Mouse (Mus musculus) forebrain, embryonic 12.5 days (tissue): Measurements from ENCODE around the gene Mecom. TPM values are rescaled to one million over a fixed set of nuclear protein-coding genes. Genes with fewer than 3 reads are reported as not detected.
"Not testable (repeated sequence)": the region's sequence is repeated elsewhere in the genome, so short reads cannot be mapped to it uniquely, and the experiment has no call there.

Experiments used
- ATAC-seq: fragments of 200-750 bp; cut with Nextera tagmentation; 2 replicates; pipeline ENCODE4 v1.8.0; 2017; ENCODE audit warnings: moderate TSS enrichment; ENCODE audit not compliant: low FRiP score
- H3K27ac ChIP-seq: fragments of 300-500 bp; sonication (generic); 2 replicates; pipeline ENCODE4 v1.5.1; 2016; ENCODE audit warnings: mild to moderate bottlenecking
- H3K27me3 ChIP-seq: fragments of 300-500 bp; sonication (generic); 2 replicates; pipeline ENCODE4 v1.6.1; 2016; ENCODE audit warnings: mild to moderate bottlenecking
- H3K36me3 ChIP-seq: fragments of 300-500 bp; sonication (generic); replicated peaks from 2 replicates; pipeline ENCODE4 v1.6.1; 2016; ENCODE audit warnings: mild to moderate bottlenecking
- H3K4me1 ChIP-seq: fragments of 300-500 bp; sonication (generic); 2 replicates; pipeline ENCODE4 v1.6.1; 2016
- H3K4me2 ChIP-seq: fragments of 300-500 bp; sonication (generic); 2 replicates; pipeline ENCODE4 v1.6.1; 2016; ENCODE audit warnings: mild to moderate bottlenecking, moderate library complexity
- H3K4me3 ChIP-seq: fragments of 300-500 bp; sonication (generic); replicated peaks from 2 replicates; pipeline ENCODE4 v1.5.1; 2016; ENCODE audit warnings: mild to moderate bottlenecking
- H3K9ac ChIP-seq: fragments of 300-500 bp; sonication (generic); 2 replicates; pipeline ENCODE4 v1.6.1; 2016; ENCODE audit warnings: mild to moderate bottlenecking
- H3K9me3 ChIP-seq: fragments of 300-500 bp; sonication (generic); 2 replicates; pipeline ENCODE4 v1.6.1; 2016
- WGBS: fragments of 180-500 bp; shearing (Covaris S2); methylation state at CpG from one replicate; pipeline ENCODE4 v1.1.7; 2016; 5-methylcytosine and 5-hydroxymethylcytosine counted together
- polyA plus RNA-seq: library from polyadenylated mRNA; unstranded; fragments of >200 nt; fragmentation: Nextera tagmentation; extraction: Ambion mirVana; gene quantifications from 2 replicates; pipeline ENCODE4 v1.2.1, GENCODE M21; 2016

The Mecom gene
- polyA plus RNA-seq, 1 experiment from 2014 or later: 12.2 TPM

- H3K27ac ChIP-seq: no peak overlapping the region
- H3K36me3 ChIP-seq: no peaks in the 10 kb centered on the region
- H3K9ac ChIP-seq: no peak overlapping the region
- 91% methylated on average over 1 of the region's 1 CpGs for WGBS
- ATAC-seq: no peak
- H3K4me1 ChIP-seq: peaks cover 8% of the 10 kb centered on the region; the same call in 1 of the 2 replicates
- no peaks in the 10 kb centered on the region for H3K27me3 ChIP-seq
- no peaks in the 10 kb centered on the region for H3K9me3 ChIP-seq
- no peak overlapping the region for H3K4me2 ChIP-seq
- H3K4me3 ChIP-seq: no peak overlapping the region
These were observed 99.2 kb downstream of the Mecom start for GRCm38 (mm10) chr3:30448624-30449023.

- Histone ChIP-seq H3K9ac (no peak overlapping the region), H3K4me2 (no peak overlapping the region), H3K36me3 (no peaks in the 10 kb centered on the region), H3K27me3 (no peaks in the 10 kb centered on the region), H3K9me3 (no peaks in the 10 kb centered on the region), H3K4me1 (no peaks in the 10 kb centered on the region), H3K4me3 (no peak overlapping the region), H3K27ac (no peak overlapping the region)
- ATAC-seq: no peak
- 95% methylated on average over 6 of the region's 6 CpGs for WGBS
These were observed 101.8 kb downstream of the Mecom start for GRCm38 (mm10) chr3:30445970-30446442.

GRCm38 (mm10) chr3:30445247-30445969 is 102.4 kb downstream of the Mecom start:
- Histone ChIP-seq H3K36me3 (no peaks in the 10 kb centered on the region), H3K4me1 (no peaks in the 10 kb centered on the region), H3K4me3 (no peak overlapping the region), H3K27me3 (no peaks in the 10 kb centered on the region), H3K9ac (no peak overlapping the region), H3K27ac (no peak overlapping the region), H3K4me2 (no peak overlapping the region), H3K9me3 (no peaks in the 10 kb centered on the region)
- no peak for ATAC-seq
- WGBS: 96% methylated on average over 4 of the region's 4 CpGs

GRCm38 (mm10) chr3:30441646-30442045 is 106.2 kb downstream of the Mecom start:
- Histone ChIP-seq H3K27me3 (no peaks in the 10 kb centered on the region), H3K9ac (no peak overlapping the region), H3K36me3 (no peaks in the 10 kb centered on the region), H3K9me3 (no peaks in the 10 kb centered on the region), H3K4me1 (peaks cover 3% of the 10 kb centered on the region; the same call in 1 of the 2 replicates), H3K4me2 (no peak overlapping the region), H3K4me3 (no peak overlapping the region), H3K27ac (no peak overlapping the region)
- no peak for ATAC-seq

GRCm38 (mm10) chr3:30438007-30438406 is 109.8 kb downstream of the Mecom start:
- Histone ChIP-seq H3K27ac (no peak overlapping the region), H3K4me1 (peaks cover 10% of the 10 kb centered on the region), H3K9ac (no peak overlapping the region), H3K27me3 (no peaks in the 10 kb centered on the region), H3K4me2 (no peak overlapping the region), H3K9me3 (no peaks in the 10 kb centered on the region), H3K4me3 (no peak overlapping the region), H3K36me3 (no peaks in the 10 kb centered on the region)
- ATAC-seq: no peak
- WGBS: 57% methylated on average over 7 of the region's 7 CpGs

GRCm38 (mm10) chr3:30436561-30436960 is 111.2 kb downstream of the Mecom start:
- H3K27me3 ChIP-seq: no peaks in the 10 kb centered on the region
- 62% methylated on average over 6 of the region's 6 CpGs for WGBS
- peaks cover 10% of the 10 kb centered on the region for H3K4me1 ChIP-seq
- H3K4me3 ChIP-seq: no peak overlapping the region
- no peak for ATAC-seq
- no peaks in the 10 kb centered on the region for H3K36me3 ChIP-seq
- no peak overlapping the region for H3K4me2 ChIP-seq
- H3K9me3 ChIP-seq: no peaks in the 10 kb centered on the region
- H3K9ac ChIP-seq: no peak overlapping the region
- H3K27ac ChIP-seq: no peak overlapping the region

GRCm38 (mm10) chr3:30436131-30436530 is 111.7 kb downstream of the Mecom start:
- no peaks in the 10 kb centered on the region for H3K36me3 ChIP-seq

GRCm38 (mm10) chr3:30428877-30429276 is 118.9 kb downstream of the Mecom start:
- H3K27ac ChIP-seq: no peak overlapping the region
- no peaks in the 10 kb centered on the region for H3K27me3 ChIP-seq
- H3K9me3 ChIP-seq: no peaks in the 10 kb centered on the region
- 85% methylated on average over 5 of the region's 5 CpGs for WGBS
- no peak overlapping the region for H3K4me3 ChIP-seq
- no peak overlapping the region for H3K4me2 ChIP-seq
- ATAC-seq: no peak
- no peaks in the 10 kb centered on the region for H3K36me3 ChIP-seq
- no peaks in the 10 kb centered on the region for H3K4me1 ChIP-seq
- H3K9ac ChIP-seq: no peak overlapping the region

More at GRCm38 (mm10) chr3:30436131-30436530, 111.7 kb downstream of the Mecom start:
- Histone ChIP-seq H3K9me3 (no peaks in the 10 kb centered on the region), H3K9ac (no peak overlapping the region), H3K27me3 (no peaks in the 10 kb centered on the region), H3K27ac (no peak overlapping the region), H3K4me2 (no peak overlapping the region), H3K4me3 (no peak overlapping the region), H3K4me1 (peaks cover 10% of the 10 kb centered on the region)
- ATAC-seq: no peak
- WGBS: 27% methylated on average over 9 of the region's 9 CpGs

GRCm38 (mm10) chr3:30424036-30424435 is 123.8 kb downstream of the Mecom start:
- H3K9ac ChIP-seq: no peak overlapping the region
- H3K9me3 ChIP-seq: no peaks in the 10 kb centered on the region
- no peaks in the 10 kb centered on the region for H3K27me3 ChIP-seq
- H3K4me3 ChIP-seq: no peak overlapping the region
- no peak overlapping the region for H3K27ac ChIP-seq
- ATAC-seq: no peak
- no peak overlapping the region for H3K4me2 ChIP-seq
- WGBS: 86% methylated on average over 5 of the region's 5 CpGs
- H3K36me3 ChIP-seq: no peaks in the 10 kb centered on the region
- H3K4me1 ChIP-seq: peaks cover 12% of the 10 kb centered on the region

- not testable (repeated sequence) for H3K9ac ChIP-seq, H3K4me2 ChIP-seq, H3K36me3 ChIP-seq, H3K27ac ChIP-seq, H3K9me3 ChIP-seq, H3K4me3 ChIP-seq, ATAC-seq, H3K27me3 ChIP-seq
- 95% methylated on average over 4 of the region's 4 CpGs for WGBS
- peaks cover 33% of the 10 kb centered on the region for H3K4me1 ChIP-seq
These were observed 125.9 kb downstream of the Mecom start for GRCm38 (mm10) chr3:30421948-30422347.

GRCm38 (mm10) chr3:30420899-30421298 is 126.9 kb downstream of the Mecom start:
- H3K4me3 ChIP-seq: no peak overlapping the region

GRCm38 (mm10) chr3:30414173-30414572 is 133.6 kb downstream of the Mecom start:
- no peak for ATAC-seq
- peaks cover 5% of the 10 kb centered on the region; the same call in 1 of the 2 replicates for H3K27me3 ChIP-seq
- no peak overlapping the region for H3K9ac ChIP-seq
- H3K9me3 ChIP-seq: no peaks in the 10 kb centered on the region
- no peak overlapping the region for H3K27ac ChIP-seq
- H3K4me1 ChIP-seq: peaks cover 69% of the 10 kb centered on the region
- no peak overlapping the region for H3K4me2 ChIP-seq
- no peak overlapping the region for H3K4me3 ChIP-seq
- no peaks in the 10 kb centered on the region for H3K36me3 ChIP-seq
- WGBS: 95% methylated on average over 6 of the region's 6 CpGs

More at GRCm38 (mm10) chr3:30420899-30421298, 126.9 kb downstream of the Mecom start:
- Histone ChIP-seq H3K36me3 (no peaks in the 10 kb centered on the region), H3K4me2 (no peak overlapping the region), H3K27ac (no peak overlapping the region), H3K9me3 (no peaks in the 10 kb centered on the region), H3K27me3 (no peaks in the 10 kb centered on the region), H3K4me1 (peaks cover 43% of the 10 kb centered on the region), H3K9ac (no peak overlapping the region)
- WGBS: 50% methylated on average over 5 of the region's 5 CpGs
- no peak for ATAC-seq

- H3K9me3 ChIP-seq: no peaks in the 10 kb centered on the region
- no peaks in the 10 kb centered on the region for H3K36me3 ChIP-seq
- 20% methylated on average over 4 of the region's 4 CpGs for WGBS
- no peak overlapping the region for H3K9ac ChIP-seq
- ATAC-seq: no peak
- no peak overlapping the region for H3K4me2 ChIP-seq
- H3K4me3 ChIP-seq: no peak overlapping the region
- H3K27ac ChIP-seq: no peak overlapping the region
- peaks cover 5% of the 10 kb centered on the region; the same call in 1 of the 2 replicates for H3K27me3 ChIP-seq
- peaks cover 38% of the 10 kb centered on the region for H3K4me1 ChIP-seq
These were observed 137.0 kb downstream of the Mecom start for GRCm38 (mm10) chr3:30410778-30411177.
